Mouse (Mus musculus): ENCODE measurements around the gene Rptor.

Gene Rptor

DNA sequence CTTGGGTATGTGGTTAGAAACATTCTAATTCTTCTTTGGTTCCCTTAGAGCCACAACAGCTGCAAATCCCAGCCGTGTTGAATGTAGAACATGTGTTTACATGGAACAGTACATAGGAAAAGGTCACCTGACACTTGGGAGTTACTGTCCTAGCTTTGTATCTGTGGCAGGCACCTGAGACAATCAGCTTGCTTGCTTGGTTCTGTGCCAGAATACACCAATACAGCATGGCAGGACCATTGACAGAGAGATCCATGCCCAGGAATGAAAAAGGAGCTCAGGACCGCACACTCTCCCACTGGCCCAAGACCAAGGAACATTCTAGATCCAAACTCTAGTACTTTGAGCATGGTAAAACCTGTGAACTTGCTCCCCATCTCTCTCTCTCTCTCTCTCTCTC lies 132.4 kb downstream of the Rptor start:
- no peak for DNase-seq (ENCODE audit: low read depth, low spot score)

DNA sequence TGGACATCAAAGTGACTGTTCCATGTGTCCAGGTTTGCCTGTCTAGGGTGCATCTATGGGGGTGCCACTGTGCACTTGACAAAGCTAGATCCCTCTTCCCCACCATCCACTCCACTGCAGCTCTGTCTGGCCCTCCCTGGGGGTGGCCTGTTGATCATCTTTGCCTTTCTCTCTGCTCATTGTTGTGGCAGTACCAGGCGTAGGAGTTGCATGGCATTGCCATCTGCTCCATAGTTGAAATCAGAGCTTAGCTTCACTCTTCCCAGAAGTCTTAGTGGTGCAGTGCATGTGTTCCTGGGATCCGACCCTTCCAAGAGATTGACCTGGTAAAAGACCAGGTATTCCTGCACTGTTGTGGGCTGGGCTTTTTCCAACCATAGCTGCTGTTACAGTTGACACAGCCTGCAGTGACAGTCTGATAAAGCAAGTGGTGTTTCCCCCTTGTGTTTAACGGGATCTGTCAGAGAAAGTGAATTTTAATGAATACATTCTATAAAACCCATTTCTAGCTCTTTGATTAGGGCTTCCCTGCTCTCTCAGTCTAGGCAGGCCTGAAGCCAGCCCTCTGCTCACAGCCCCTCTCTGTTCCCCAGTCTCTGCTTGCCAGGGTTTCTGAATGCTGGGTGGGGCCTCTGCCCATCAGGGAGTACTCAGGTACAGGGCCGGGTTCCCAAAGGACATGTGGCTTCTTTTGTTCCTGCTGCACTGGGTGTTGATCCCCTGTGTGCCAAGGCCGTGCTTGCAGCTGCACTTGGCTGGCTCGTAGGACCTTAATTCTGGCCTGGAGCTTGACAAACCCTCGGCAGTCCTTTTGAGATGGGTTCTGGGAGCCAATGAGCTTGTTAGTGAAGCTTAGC lies 136.5 kb downstream of the Rptor start:
- peak; percentile 13 for DNase-seq (ENCODE audit: low read depth, low spot score)

DNA sequence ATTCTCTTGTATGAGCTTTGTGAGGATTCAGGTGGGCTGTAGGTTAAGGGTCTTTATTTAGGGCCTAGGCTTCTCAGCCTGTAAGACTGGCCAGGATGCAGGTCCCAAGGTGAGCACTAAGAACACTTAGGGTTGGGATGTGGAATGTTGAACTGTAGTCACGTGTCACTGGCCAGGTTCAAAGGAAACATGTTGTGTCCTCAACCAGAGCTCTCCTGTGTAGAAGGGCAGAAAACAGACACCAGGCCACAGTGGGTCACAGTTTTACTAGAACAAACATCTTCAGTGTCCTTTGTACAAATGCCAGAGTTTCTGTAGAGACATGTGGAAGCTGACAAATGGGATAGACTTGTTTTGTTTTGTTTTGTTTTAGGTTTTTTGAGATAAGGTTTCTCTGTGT lies 138.7 kb downstream of the Rptor start:
- DNase-seq (ENCODE audit: low read depth, low spot score), result no peak

- no peak for DNase-seq (ENCODE audit: low read depth, low spot score)
Measured at GRCm38 (mm10) chr11:119744436-119744835, 141.7 kb downstream of the Rptor start.

- DNase-seq (ENCODE audit: low read depth, low spot score), result no peak
Measured at GRCm38 (mm10) chr11:119745333-119745732, 142.6 kb downstream of the Rptor start.

DNA sequence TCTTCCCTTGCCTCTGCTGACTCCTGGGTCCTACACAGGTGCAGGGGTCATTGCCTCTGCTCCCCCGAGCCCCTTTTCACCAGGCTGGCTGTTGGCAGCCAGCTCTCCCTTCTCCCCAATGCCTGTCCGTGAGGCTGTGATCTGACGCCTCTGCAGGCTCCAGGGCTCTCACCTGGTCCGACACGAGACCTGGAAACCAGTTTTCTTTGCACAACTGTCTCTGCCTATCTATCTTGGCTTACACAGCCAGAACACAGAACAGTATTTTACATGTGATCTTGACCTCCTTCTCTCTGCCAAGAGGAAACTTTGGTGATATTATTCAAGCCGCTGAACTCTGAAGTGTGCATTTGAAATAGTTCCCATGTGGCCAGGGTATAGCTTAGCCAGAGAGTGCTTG lies 151.8 kb downstream of the Rptor start:
- no peak for DNase-seq (ENCODE audit: low read depth, low spot score)

GRCm38 (mm10) chr11:119758214-119758613 lies 155.5 kb downstream of the Rptor start:
- no peak for DNase-seq (ENCODE audit: low read depth, low spot score)

GRCm38 (mm10) chr11:119758705-119759327 lies 156.1 kb downstream of the Rptor start:
- DNase-seq (ENCODE audit: low read depth, low spot score), result no peak

DNA sequence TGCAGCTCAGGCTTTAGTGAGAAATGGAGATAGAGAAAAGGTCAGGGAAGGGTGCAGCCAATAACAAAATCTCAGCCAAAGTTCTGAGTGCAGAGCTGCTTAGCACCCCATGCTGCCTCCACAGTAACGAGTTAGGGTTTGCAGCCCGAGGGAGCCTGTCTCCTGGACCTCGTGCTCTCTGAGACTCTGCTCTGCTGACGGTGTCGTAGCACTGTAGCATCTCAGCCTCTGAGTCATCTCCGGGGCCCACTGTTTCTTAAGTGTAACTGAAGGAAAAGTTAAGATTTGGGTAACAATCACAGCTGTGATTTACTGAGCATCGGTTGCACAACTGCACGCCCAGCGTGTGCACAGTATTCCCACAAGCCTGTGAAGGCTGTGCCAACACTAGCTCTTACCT lies 160.2 kb downstream of the Rptor start:
- no peak for DNase-seq (ENCODE audit: low read depth, low spot score)

DNA sequence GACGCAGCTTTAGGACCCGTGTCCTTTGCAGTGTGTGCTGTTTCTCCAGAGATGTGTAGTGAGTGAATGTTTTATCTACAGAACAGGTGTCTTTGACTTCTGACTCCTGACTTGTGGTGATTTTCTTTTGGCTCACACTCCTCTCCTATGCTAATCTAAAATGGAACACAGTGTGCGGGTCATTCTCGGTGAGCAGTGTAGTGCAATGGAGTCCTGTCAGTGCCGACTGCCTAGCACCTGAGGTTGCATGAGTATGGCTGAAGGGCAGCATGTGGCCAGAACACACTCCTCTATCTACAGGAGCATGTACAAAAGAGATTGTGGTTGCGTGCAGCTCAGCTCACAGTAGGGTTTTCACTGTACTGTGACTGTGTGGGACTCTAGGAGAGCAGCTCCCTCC lies 163.3 kb downstream of the Rptor start:
- no peak for DNase-seq (ENCODE audit: low read depth, low spot score)

DNA sequence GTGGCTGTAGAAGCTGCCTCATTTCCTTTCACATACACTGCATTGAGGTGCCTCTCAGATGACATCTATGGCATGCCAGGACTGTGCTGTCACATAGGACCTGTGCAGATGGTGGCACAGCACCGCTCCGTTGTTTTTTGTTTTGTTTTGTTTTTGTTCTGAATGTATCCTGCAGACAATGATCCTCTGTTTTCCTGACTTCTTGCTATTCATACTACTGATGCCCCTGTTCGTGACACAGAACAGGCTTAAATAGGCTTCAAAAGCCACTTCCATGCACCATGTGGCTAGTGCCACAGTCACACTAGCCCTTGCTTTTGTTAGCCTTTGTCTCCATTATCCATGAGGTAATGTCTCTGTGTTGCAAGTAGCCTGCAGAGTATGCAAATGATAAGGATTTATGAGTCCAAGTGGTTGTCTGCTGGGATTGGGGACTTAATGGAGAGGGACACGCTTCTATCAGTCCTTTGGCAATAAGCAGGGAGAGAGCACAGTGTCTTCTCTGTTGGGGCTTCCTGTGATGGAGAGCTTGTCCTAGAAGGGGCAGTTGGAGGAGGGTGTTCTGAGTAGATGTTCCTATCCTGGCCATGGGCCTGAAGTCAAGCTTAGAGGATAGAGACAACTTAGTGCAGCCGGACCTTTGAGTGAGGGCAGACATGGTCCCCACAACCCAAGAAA lies 164.2 kb downstream of the Rptor start:
- no peak for DNase-seq (ENCODE audit: low read depth, low spot score)

DNA sequence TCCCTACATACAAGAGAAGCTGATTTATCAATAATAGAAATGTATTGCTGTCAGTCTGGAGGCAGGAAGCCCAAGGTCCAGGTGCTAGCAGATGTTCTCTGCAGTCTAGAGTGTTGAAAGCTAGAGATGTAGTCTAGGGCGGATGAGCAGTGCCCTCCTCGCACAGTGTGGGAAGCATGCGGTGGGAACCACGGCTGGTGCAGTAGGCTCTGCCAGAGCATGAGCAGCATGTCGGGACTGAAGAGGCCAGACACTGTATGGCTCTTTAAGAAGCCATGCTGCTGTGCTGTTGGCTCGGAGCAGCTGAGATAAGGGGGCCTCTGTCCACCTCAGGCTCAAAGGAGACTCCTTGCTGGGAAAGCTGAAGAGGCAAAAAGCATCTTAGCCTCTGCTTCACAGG lies 164.8 kb downstream of the Rptor start:
- DNase-seq (ENCODE audit: low read depth, low spot score), result no peak

DNA sequence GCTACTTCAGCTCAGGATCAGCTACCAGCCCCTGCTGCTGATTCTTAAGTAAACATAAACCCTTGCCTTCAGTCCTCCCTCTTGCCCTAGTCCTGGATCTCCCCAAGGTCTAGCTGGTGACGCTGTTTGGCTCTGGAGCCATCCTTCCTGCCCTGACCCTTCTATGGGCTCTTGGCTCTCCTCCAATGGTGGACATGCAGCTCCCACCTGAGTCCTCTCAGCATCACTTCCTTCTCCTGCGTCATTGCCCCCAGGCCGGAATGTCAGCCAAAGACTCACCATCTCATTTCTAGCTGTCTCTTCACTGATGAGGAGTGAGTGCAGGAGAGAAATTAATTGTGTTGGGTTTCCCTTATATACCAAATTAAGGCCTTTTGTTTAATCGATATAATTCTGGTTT lies 165.8 kb downstream of the Rptor start:
- DNase-seq (ENCODE audit: low read depth, low spot score), result no peak

DNA sequence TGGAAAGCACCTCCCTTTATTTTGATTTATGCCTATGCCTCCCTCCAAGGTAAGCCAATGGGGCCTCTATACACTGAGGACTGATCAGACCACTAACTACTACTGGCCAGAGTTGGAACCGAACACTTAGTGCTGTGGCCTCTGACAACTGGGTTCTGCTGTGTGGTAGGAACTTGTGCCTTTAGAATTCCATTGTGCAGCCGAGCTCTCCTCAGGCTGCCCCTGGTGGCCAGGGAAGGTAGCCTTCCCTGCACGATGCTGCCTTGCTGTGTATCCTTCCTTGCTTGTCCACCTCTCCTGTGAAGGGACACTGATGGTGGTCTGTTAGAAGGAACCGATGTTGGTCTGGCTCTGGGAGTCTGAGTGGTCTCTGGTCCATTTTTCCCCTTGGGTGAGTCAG lies 167.0 kb downstream of the Rptor start:
- no peak for DNase-seq (ENCODE audit: low read depth, low spot score)

- DNase-seq (ENCODE audit: low read depth, low spot score), result no peak
Measured at GRCm38 (mm10) chr11:119770985-119771384, 168.3 kb downstream of the Rptor start.

- no peak for DNase-seq (ENCODE audit: low read depth, low spot score)
Measured at GRCm38 (mm10) chr11:119772896-119773295, 170.2 kb downstream of the Rptor start.

DNA sequence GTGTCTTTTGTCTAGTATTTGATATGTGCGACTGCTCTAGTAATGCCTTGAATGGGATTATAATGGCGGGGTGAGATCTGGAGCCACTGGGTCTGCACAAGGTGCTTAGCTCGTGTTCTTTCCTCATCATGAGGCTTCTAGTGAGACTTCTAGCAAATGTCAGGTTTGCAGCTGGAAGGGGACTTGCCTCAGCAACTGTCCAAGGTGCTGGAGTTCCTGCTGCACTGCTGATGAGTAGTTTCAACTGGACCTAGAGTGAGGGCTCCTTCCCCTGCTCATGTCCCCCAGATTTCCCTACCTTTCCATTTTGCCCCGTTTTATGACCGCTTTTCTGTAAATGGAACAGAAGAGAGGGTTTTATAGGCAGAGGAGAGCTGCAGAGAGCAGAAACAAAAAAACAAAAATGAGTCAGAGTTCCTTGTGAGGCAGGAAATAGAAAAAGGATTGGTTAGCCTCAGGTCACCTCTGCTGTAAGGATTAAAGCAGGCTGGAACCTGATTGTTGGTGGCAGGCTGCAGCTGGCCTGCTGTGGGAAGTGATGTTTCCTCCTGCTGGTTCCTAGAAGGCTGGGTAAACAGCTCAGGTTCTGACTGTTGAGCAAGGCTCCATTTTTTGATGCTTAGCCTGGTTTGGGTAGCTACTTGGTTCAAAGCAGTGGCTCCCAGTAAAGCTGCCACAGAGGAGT lies 172.5 kb downstream of the Rptor start:
- peak; percentile 28 for DNase-seq (ENCODE audit: low read depth, low spot score)

GRCm38 (mm10) chr11:119777236-119777635 lies 174.5 kb downstream of the Rptor start:
- no peak for DNase-seq (ENCODE audit: low read depth, low spot score)

GRCm38 (mm10) chr11:119777872-119778271 lies 175.2 kb downstream of the Rptor start:
- no peak for DNase-seq (ENCODE audit: low read depth, low spot score)

- DNase-seq (ENCODE audit: low read depth, low spot score), result no peak
Measured at GRCm38 (mm10) chr11:119780290-119780689, 177.6 kb downstream of the Rptor start.

DNA sequence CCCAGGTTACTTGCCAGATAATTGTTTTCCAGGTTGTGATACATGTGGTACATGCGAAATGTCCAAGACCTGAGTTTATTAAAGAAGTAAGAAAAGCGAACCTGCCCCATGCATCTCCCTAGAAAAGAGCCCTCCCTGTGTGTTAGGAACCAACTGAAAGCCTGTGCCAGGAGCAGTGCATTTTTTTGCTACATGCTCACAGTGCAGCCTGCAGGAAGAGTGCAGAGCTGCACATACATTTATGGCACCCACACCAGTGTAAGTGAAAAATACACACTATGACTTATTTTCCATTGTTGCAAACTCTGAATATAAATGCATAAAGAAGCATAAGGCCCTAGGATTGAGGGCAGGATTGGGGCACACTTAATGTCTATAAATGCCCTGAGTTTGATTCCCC lies 178.5 kb downstream of the Rptor start:
- no peak for DNase-seq (ENCODE audit: low read depth, low spot score)

- DNase-seq (ENCODE audit: low read depth, low spot score), result no peak
Measured at GRCm38 (mm10) chr11:119781726-119782125, 179.0 kb downstream of the Rptor start.
